Mouse (Mus musculus) urinary bladder, adult 2 months (tissue): ENCODE measurements around the gene Mbl1. TPM values are rescaled to one million over a fixed set of nuclear protein-coding genes. Genes with fewer than 3 reads are reported as not detected.
A peak's percentile ranks its signal among the peaks of the same experiment; 100 is the strongest.

Source experiments
- DNase-seq: peaks from one replicate; pipeline ENCODE4 v3.0.0; 2022; ENCODE audit warnings: low spot score
- polyA plus RNA-seq: library from polyadenylated mRNA; depleted of rRNA; stranded (reverse); fragments of >200 nt; gene quantifications from 2 replicates; pipeline ENCODE4 v1.2.3, GENCODE M21; 2012; rRNA removed

Mbl1 gene
- polyA plus RNA-seq = not detected in 2 replicates

DNA sequence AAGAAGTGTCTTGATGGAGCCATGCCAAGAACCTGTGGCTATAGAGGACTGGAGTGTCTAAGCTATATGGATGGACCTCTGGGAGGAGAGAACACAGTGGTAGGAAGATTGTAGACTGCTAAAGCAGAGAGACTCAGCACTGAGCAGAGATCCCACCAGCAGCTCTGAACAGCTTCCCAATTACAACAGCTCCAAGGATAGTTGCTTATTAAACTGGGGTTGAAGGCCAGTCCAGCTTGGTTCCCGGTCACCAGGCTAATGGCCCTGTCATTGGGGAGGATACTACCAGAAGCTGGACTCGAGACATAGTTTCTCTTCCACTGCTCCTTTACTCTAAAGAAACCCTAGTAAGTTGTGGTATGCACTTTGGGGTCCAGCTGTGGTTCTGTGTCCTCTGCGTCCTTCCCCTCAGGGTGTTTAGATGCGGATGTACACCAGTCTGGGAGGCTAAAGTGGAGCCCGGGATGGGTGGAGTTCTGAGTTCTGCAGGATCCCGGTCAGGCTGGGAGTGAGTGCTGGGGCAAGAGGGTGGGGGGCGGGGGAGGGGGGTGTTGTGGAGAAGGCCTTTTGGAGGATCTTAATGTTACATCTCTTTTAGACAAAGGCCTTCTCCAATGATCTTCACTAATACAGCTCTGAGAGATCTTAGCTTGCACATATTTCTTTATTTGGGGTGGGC is at the start of gene Mbl1:
Gene Mbl1 (plus strand): TSS at position 239 of the 679 bp plus-strand sequence.
- no peak for DNase-seq

DNA sequence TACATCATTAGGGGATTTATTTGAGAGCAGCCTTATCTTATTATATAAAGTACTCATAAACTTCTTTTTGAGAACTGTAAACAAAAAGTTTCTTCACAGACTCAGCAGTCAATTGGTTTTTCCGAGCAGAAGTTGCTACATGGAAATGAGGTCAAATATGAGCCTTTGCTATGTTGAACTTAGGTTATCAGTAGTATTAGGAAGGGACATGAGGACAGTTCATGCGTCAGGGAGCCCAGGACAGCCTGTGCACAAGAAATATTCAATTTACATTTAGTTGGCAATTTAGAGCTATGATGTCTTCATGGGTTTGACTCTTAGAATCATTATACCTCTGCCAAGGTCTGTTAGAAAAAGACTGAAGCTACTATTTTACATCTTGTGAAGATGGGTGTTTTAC is 49.0 kb upstream of the Mbl1 start:
- DNase-seq = no peak

DNA sequence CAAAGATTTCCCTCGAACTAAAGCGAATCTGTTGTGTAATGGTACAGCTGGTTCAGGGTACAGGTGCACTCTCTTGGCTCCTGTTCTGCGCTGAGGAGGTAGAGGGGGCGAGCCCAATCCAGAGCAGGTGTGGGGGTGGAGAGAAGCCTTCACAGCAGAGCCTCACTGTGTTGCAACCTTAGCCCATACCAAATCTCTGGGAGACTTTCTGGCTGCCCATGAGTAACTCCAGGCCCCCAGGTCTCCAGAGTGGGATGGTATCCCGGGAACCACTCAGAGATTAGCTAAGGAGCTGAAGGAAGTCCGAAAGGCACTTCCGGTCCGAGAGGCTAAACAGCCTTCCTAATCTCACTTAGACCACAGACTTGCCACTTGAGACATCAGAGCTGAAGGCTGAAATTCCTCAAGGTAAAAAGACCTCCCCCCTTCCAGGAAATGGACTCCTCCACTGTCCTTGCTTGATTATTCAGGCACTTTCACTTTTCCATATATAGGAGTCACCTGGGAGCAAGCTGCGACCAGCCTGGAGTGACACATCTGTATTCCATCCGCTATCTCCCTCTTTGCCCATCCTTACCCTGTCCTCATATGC is 46.3 kb upstream of the Mbl1 start, which contains the start of gene Mat1a:
Gene Mat1a (plus strand): TSS at position 183 of the 592 bp plus-strand sequence.
- no peak for DNase-seq

DNA sequence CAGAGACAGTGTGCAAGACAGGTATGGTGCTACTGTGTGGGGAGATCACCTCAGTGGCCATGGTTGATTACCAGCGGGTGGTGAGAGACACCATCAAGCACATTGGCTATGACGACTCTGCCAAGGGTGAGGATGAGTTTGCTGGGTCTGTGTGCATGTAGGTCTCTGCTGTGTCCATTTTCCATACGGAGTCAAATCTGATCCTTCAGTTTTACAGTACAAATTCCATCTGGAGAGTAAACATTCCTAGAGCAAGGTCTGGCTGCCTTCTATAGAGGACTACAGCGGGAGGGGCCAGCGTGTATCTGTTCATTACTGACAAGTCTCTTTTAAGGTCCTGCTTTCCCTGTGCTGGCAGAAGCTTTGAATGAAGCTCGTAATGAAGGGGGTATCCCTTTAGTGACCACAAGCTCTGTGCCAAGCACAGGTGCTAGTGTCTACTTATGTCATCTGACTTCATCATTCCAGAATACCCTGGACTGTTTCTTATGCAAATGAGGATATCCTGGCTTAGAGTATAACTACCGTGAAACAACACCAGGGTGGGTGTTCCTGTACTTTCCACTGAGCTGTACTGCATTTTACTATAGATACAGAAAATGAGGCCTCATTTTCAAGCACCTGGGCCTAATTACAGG is 40.1 kb upstream of the Mbl1 start:
- DNase-seq = no peak

DNA sequence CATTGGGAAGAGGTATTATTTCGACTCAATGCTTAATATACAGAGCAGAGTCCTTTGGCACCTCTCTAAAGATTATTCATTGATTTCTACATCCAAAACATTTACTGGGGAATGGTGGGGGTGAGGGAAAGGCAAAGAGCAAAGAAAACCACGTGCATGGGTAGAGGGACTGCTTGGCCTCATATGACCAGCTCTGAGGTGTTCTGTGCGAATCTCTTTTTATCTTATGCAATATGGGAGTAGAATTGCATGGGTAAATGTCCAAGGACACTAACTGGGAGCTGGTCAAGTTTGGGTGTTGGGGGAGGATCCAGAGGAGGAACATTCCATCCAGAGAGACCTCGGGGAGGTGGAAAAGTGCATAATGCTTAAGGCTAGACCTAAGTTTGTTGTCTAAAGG is 38.3 kb upstream of the Mbl1 start:
- no peak for DNase-seq

DNA sequence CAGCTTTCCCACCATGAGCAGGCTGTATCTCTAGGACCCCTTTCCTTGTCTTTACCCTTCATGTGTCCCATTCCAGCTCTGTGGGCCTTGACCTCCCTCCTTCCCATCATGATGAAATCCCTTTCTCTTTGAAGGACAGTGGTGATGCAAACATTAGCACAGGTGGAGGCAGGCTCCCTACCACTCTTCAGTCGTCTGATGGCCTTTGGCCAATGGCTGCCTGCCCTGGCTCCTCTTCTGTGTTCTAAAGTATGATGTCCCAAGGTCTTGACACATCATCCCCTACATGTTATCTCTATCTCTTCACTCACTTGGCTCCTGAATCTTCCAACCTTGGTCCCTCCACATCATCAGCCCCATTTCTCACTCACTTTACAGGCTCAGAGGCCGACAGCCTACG is 35.0 kb upstream of the Mbl1 start:
- no peak for DNase-seq

DNA sequence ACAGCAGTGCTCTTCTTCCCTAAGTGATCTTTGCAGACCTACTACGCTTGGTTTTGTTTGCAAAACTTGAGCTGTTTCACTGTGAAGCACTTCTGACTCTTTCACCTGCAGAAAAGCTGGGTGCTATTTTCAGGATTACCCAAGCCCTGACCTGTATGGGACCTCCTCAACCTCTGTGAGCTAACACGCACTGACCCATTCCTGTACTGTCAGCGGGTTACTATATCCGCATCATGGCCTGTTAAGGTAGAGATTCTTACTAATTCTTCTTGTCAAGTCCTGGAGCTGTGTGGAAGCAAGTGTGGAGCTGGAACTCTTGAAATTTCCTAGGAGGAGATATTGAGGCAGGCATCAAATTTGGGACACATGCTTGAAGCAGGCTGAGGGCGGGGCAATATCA is 26.6 kb upstream of the Mbl1 start:
- DNase-seq = no peak

DNA sequence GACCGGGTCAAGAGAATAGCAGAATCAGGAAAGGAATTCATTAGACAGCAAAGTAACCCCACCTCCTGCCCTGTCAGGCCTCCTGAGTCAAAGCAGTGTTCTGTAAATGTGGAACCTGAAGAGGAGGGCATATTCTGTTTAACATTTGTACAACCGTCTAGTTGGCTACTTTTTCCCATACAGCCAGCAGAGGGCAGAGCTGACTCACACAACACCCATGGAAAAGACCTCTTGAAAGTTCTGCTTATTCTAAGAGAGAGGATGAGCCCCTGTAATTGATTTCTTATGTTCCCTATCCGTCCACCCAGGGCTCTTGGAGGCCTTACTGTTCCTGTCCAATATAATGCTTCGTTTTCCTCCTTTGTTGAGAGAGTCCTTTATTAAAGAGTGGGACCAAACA is 23.3 kb upstream of the Mbl1 start:
- no peak for DNase-seq

DNA sequence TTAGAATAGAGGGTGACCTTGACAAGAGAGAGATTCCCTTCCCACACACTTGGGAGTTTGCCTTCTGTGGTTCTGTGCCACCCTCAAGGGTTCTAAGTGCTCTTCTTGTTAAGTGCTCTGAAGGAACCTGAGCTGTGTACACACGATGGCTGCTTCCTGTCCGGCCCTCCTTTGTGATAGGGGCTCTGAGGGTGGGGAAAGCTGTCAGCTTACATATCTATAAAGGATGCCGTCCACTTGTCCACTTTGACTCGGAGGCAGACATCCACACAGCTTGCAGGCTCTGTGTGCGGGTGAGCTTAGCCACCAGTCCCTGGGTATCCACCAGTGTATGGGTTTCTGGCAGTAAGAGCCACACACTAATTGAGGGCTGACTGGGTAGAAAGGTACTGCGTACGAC is 19.7 kb upstream of the Mbl1 start, which contains the start of gene Sftpa1:
Gene Sftpa1 (plus strand): TSS at position 243 of the 400 bp plus-strand sequence.
- DNase-seq = no peak

DNA sequence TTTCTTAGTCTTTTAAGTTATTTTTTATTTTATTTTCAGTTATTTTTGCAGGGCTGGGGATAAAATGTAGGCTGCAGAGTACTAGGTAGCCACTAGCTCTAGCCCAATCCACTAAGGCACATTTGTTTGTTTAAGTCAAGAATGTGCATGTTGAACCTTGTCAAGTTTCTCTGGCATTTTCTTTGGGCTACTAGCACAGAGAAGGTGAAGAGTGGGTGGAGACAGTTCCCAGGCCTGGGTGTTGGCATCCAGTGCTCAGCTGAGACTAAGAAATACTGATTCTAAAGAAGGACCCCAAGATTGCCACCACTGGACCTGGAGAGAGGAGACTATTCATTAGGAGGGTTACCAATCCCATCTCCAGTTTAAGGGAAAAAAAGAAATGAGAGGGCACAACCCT is 14.3 kb upstream of the Mbl1 start:
- no peak for DNase-seq

DNA sequence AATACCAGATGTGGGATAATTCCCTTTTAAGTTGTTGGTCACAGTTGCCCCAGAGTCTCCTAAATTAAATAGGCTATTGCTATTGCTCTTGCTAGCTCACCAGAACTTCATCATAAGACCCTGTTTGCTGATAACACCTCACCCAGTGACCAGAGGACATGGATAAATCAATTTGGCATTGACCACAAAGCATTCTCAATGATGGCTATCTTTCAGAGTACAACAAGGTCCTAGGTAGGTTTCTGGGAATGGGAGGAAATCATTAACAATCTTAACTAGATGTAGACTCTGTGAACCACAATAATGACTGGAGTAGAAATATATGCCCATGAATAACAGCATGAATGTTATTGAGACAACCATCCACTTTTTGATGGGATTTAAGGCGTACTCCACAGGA is 10.6 kb upstream of the Mbl1 start:
- DNase-seq = no peak

DNA sequence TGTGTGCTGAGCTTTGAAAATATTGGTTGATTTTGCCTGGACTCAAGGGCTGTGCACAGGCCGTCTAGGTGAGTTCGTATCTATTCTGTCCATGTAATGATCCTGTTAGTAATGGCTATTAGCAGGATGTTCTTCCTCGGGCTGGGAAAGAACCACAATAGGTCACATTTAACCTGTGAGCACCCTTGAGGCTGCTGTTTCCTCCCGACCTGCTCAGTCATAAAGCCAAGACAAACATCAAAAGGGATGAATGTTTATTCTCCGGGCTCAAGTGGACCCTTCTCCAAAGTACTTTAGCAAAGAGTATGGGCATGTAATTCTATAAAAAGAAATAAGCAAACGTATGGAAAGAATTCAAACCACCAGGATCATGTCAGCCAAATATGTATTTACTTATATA is 5.2 kb upstream of the Mbl1 start:
- no peak for DNase-seq

DNA sequence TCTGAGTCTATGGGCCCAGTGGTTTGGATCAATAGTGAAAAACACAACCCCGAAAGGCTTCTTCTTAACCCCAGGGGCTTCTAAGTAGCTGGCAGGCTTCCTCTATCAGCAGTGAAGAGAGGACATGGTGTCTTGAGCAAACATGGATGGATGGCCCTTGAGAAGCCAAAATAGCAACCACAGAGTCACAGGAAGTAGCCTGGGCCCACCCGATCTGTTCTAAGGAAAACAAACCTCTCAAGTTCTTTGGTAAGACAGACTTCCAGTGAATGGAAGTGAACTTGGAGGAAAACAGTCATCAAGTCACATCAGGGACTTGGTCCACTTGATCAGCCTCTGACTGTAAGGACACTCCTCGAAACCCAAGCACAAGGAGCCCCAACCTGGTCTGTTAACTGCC is 4.3 kb upstream of the Mbl1 start:
- DNase-seq = no peak

DNA sequence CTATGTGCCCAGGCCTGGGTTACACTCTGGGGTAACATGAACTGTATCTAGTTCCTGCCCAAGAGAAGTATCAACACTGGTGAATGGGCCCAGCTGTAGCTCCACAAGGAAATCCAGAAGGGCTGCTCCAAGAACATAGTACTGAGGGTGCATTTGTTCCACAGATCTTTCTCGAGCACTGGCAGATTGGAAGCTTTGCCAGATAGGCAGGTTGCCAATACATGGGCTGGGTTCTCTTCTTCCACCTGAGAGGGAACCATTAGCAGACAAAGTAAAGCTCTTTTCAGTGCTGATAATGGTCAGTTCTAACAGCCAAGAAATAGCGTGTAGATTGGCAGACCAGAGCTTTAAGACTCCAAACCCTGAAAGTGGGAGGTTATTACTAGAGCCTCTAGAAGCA is 3.9 kb upstream of the Mbl1 start:
- no peak for DNase-seq

DNA sequence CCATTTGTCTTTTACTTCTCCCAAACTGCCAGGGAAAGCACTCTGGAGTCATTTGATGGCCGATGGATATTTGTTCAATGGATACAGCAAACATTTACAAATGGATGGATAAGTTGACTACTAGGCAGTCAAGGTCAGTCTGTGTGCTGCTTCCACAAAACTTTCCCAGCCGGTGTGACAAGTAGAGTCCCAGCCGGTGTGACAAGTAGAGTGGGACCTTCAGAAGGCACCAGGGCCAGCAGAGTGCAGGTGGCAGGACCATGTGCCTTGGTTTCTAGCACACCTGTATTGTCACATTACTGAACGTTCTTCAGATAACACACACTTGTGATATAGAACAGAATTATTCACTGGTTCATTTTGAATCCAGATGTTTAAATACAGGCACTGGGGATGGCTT is 8.8 kb downstream of the Mbl1 start:
- DNase-seq = no peak

DNA sequence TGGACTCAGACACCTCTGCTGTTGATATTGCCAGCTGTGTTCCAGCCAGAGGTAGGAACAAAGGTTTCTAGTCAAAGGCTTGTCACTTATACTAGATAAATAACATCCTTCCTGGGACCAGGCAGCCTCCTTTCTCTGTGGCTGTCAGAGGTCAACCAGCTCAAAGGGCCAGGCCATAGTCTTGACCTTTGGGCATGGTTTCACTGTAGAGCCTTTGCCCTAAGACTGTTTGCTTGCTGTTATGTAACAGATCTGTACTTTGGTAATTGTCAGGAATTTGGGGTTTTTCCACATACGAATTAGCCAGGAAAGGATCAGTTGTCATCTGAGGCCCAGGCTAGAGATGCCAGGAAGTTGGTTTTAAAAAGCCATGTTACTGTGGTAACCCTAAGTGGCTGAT is 9.5 kb downstream of the Mbl1 start:
- DNase-seq = no peak

DNA sequence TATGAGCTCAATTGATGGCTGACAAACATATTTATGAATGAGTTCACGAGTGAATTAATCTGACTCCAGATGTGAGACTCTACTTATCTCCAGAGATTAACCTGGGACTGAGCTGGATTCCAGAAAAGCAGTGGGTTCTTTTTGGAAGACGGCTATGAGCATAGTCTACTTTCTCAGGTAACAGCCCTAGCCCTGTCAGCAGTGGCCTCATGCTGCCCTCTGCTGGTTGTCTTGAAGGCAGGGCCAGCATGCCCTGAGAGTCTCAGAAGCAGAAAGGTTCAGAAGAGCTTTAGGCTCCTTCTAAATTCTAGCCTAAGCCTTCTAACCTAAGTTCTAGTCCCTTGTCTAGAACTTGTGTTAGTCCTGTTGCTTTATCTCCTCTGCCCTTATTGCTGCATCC is 11.4 kb downstream of the Mbl1 start:
- peak; percentile 31 for DNase-seq

DNA sequence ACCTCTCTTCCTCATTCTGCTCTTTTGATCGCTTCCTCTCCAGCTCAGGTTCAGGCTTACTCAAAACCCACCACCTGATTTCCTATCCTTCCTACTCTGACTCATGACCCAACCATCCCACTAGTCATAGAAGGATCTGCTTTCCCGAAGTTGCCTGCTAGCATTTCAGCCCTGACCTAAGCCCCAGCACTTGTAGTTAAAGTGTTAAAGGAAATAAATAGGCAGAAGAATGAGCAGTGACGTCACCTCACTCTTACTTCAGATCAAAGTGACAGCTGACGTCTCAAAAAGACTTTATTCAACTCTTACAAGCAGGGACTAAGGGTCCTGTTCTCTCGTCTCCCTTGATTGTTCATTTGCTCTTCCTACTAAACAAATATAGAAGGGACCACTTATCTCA is 16.0 kb downstream of the Mbl1 start:
- DNase-seq = no peak

DNA sequence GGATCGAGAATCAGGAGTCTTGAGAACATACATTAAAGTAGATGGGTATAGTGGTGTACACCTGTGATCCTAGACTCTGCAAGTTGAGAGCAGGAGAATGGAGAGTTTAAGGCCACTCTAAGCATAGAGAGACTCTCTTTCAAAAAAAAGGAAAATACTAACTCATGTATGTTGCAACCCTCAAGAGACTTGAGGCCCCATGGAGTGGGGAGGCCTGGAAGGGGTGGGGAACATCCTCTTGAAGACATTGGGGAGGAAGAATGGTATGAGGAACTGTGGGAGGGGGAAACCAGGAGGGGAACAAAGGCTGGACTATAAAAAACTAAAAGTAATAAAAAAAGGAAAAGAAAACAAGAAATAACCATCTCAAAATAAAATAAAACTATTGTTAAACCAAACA is 17.3 kb downstream of the Mbl1 start:
- DNase-seq = no peak

DNA sequence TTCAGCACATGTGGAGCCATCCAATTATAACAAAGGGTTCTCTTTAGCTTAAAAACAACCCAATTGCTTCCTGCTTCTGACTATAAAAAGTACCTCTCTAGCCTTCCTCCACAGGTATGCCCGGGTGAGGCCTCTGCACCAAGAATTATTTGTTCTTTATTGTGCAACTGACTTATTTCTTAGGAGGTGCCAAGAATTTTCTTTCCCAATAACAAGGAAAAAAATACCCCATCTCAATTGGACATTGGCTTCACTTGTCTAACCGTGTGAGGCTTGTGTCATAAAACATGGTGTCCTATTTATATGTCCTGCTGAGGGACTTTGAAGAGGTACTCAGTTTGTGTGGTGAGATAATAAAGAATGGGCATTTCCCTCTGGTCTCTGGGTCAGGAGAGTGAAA is 19.3 kb downstream of the Mbl1 start:
- no peak for DNase-seq

DNA sequence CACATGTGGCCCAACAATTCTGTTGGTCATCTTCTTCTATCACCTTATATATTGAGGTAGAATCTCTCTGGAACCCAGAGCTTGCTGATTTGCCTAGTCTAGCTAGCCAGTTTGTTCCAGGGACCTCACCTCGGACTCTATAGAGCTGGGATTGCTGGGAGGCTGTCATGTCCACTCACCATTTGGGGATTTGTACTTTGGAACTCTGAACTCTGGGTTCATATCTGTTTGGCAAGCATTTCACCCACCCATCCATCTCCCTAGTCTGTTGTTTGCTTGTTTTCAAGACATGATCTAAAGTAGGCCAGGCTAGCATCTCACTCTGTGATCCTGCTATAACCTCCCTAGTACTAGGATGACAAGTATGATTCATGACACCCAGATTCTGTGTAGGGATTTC is 23.5 kb downstream of the Mbl1 start:
- no peak for DNase-seq

DNA sequence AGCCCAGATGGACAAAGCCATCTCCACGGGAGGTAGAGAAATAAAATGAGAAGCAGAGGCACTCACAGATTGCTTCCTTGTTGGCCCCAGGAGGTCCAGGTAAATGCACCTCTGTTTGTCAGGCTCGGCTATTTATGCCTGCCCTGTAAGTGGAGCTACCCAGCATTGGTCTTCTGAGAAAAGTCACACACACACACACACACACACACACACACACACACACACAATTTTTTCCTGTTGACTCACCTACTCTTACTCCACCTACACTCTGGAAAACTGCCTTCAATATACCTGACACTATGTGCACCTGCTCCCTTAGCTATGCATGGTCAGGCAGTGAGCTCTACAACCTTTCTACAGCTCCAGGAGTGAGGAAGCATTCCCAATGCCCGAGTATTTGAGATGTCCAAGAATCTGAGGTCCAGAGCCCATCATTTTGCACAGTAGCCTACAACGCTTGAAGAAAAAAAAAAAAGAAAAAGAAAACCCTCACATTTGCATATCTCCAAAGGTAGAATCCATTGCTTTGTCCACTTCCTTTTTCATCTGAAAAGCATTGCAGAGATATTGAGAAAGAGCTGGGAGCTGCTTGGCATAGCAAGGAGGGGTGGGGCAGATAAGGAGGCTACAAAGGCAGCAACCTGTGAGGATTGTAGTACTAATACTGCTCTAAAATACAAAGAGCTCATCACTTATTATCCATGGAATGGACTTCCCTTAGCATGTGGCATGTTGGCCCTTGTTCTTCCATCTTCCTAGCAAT is 34.0 kb downstream of the Mbl1 start, which contains the start of gene Sftpd:
Gene Sftpd (minus strand): TSS at position 91 of the 763 bp plus-strand sequence.
- DNase-seq = no peak

DNA sequence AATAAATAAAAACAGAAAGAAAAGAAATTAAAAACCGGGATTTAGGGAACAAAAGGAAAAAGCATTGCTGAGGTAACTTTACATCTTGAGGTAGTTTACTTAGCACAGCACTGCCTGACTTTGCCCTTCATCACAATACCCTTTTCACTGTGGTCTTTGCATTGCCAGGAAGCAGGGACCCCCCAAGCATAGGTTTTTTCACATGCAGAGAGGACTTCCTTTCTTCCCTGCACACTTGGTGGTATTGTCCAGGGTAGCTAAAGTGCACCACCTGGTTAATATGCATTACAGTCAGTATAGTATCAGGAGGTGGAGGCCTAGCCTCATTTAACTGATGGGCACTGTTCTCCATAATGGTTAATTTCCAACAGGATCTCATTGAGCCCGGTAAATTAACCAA is 38.2 kb downstream of the Mbl1 start:
- no peak for DNase-seq
